Mouse (Mus musculus) small intestine, adult 2 months (tissue): ENCODE results near the gene Adra2c.

ENCODE experiments used
- CTCF ChIP-seq: fragments of 200-500 bp; IDR thresholded peaks from 2 replicates; pipeline ENCODE4 v1.5.1; 2012; ENCODE audit warnings: low read depth, mild to moderate bottlenecking, control low read depth, inconsistent platforms, low read length, moderate library complexity, mixed read lengths; ENCODE audit not compliant: insufficient replicate concordance, insufficient read length; ENCODE audit errors: extremely low read depth
- POLR2A ChIP-seq: fragments of 200-500 bp; IDR thresholded peaks from 2 replicates; pipeline ENCODE4 v1.6.1; 2012; ENCODE audit warnings: low read depth, mild to moderate bottlenecking, control low read depth, inconsistent platforms, low read length, moderate library complexity

DNA sequence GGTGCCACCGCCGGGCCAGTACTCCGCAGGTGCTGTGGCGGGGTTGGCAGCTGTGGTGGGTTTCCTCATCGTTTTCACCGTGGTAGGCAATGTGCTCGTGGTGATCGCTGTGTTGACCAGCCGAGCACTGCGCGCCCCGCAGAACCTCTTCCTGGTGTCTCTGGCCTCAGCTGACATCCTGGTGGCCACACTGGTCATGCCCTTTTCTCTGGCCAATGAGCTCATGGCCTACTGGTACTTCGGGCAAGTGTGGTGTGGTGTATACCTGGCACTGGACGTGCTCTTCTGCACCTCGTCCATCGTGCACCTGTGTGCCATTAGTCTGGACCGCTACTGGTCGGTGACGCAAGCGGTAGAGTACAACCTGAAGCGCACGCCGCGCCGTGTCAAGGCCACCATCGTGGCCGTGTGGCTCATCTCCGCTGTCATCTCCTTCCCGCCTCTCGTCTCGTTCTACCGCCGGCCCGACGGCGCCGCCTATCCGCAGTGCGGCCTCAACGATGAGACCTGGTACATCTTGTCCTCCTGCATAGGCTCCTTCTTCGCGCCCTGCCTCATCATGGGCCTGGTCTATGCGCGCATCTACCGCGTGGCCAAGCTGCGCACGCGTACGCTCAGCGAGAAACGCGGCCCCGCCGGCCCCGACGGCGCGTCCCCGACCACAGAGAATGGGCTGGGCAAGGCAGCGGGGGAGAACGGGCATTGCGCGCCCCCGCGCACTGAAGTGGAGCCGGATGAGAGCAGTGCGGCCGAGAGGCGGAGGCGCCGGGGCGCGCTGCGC is 2.1 kb downstream of the Adra2c start:
- TF ChIP-seq CTCF (no peak), POLR2A (no peak)
